In the genomic region with DNA sequence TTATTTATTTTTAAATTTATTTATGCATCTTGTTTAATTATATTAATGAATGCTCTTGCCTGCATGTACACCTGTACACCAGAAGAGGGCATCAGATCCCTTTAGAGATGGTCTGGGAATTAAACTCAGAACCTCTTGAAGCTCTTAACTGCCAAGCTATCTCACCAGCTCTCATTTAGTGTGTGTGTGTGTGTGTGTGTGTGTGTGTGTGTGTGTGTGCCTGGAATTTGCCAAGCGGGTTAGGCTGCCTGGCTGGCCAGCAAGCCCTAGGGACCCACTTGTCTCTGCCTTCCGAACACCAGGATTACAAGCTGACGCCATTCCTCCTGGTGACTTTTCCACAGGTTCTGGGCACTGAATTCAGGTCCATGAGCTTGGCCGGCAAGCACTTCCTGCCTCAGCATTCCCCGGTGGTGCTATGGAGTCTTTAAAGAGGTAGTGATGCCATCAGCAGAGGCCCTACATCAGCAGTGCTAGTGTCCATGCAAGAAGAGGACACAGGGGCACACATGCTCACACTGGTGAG, we compare ENCODE assay signal across 8 mouse cellular contexts. TPM values are rescaled to one million over a fixed set of nuclear protein-coding genes. Genes with fewer than 3 reads are reported as not detected.
DNase-seq lines count a peak whose midpoint lies in the region; ATAC-seq and TF ChIP-seq lines count a peak whose summit lies in the region.

No protein-coding gene starts in this region.

- peak; percentile 45; the same call in 1 of the 2 replicates for ATAC-seq in cerebellum, adult (ENCODE audit: insufficient number of reproducible peaks, low FRiP score, low TSS enrichment)

- H3K27ac ChIP-seq in cerebellum, adult 2 months (ENCODE audit: insufficient read depth, low read length): no peak overlapping the region
- peak overlapping the region; percentile 7; the same call in 1 of the 2 replicates for H3K27ac ChIP-seq in heart, embryonic 10.5 days
- no peak overlapping the region for H3K27ac ChIP-seq in midbrain, embryonic 10.5 days (replicated peaks)

- peak; percentile 38; the same call in 1 of the 2 replicates for TF ChIP-seq CTCF in cerebellum, adult 2 months (IDR thresholded peaks at IDR 0.05; ENCODE audit: borderline replicate concordance, insufficient read depth, low read depth, low read length)

- H3K36me3 ChIP-seq in heart, embryonic 10.5 days: no peaks in the 10 kb centered on the region
- H3K36me3 ChIP-seq in midbrain, embryonic 10.5 days: no peaks in the 10 kb centered on the region

- no peak overlapping the region for H3K4me3 ChIP-seq in cerebellum, adult 2 months (replicated peaks; ENCODE audit: insufficient read depth, low read depth, low read length)
- H3K4me3 ChIP-seq in heart, embryonic 10.5 days: peak overlapping the region; percentile 56
- H3K4me3 ChIP-seq in midbrain, embryonic 10.5 days: peak overlapping the region; percentile 56

- DNase-seq in cerebellum, postnatal 4 days (ENCODE audit: low spot score in 2 of 2): no peak
- DNase-seq in cerebellum, adult 2 months: peak; percentile 40 to 47
- peak; percentile 79 for DNase-seq in heart, embryonic 10.5 days (ENCODE audit: low spot score)
- peak; percentile 19 to 24 for DNase-seq in kidney, postnatal 36 days
- peak; percentile 35 for DNase-seq in midbrain, embryonic 10.5 days (ENCODE audit: low spot score)
- DNase-seq in urinary bladder, postnatal 36 days (ENCODE audit: low spot score in 2 of 2): no peak
- DNase-seq in right cerebral cortex, postnatal 25 days: no peak

- TF ChIP-seq POLR2A in cerebellum, adult 2 months (IDR thresholded peaks at IDR 0.05; ENCODE audit: borderline replicate concordance, insufficient read depth, low read length): no peak

- 27% methylated on average over 5 of the region's 5 CpGs for WGBS in cerebellum, adult 2 months
- 32% methylated on average over 5 of the region's 5 CpGs for whole genome bisulfite sequencing in heart, embryonic 10.5 days
- WGBS in midbrain, embryonic 10.5 days: 41% methylated on average over 5 of the region's 5 CpGs

- H3K9me3 ChIP-seq in heart, embryonic 10.5 days: no peaks in the 10 kb centered on the region
- H3K9me3 ChIP-seq in midbrain, embryonic 10.5 days (replicated peaks): peaks cover 8% of the 10 kb centered on the region; the same call in 1 of the 2 replicates

- H3K4me1 ChIP-seq in cerebellum, adult 2 months (ENCODE audit: control insufficient read depth, insufficient read depth, low read length): peaks cover 5% of the 10 kb centered on the region; the same call in 1 of the 2 replicates
- H3K4me1 ChIP-seq in heart, embryonic 10.5 days: peaks cover 4% of the 10 kb centered on the region; the same call in 1 of the 2 replicates
- H3K4me1 ChIP-seq in midbrain, embryonic 10.5 days: peaks cover 14% of the 10 kb centered on the region; the same call in 1 of the 2 replicates

- no peaks in the 10 kb centered on the region for H3K27me3 ChIP-seq in cerebellum, adult 2 months (ENCODE audit: control insufficient read depth, insufficient read depth, low read length)
- H3K27me3 ChIP-seq in heart, embryonic 10.5 days (ENCODE audit: insufficient read depth, poor library complexity, severe bottlenecking): no peaks in the 10 kb centered on the region
- H3K27me3 ChIP-seq in midbrain, embryonic 10.5 days (ENCODE audit: low read depth, poor library complexity, severe bottlenecking): no peaks in the 10 kb centered on the region

RNA-seq across cellular contexts. Expression of gene Idnk, which starts 8.4 kb away (rescaled TPM):
- 35.5 and 39.6 TPM in 2 replicates for polyA plus RNA-seq in cerebellum, adult 2 months (2012; rRNA removed)
- 35.0 and 36.5 TPM in 2 replicates for polyA plus RNA-seq in heart, embryonic 10.5 days (2016; fragmentation: Nextera tagmentation; extraction: Ambion mirVana)
- polyA plus RNA-seq in midbrain, embryonic 10.5 days (2016; fragmentation: Nextera tagmentation; extraction: Ambion mirVana): 56.1 and 62.9 TPM in 2 replicates

RNA-seq across cellular contexts. Expression of gene Hnrnpa0, which starts 20.7 kb away (rescaled TPM):
- 96.5 and 107 TPM in 2 replicates for polyA plus RNA-seq in cerebellum, adult 2 months (2012; rRNA removed)
- polyA plus RNA-seq in heart, embryonic 10.5 days (2016; fragmentation: Nextera tagmentation; extraction: Ambion mirVana): 14.0 and 16.6 TPM in 2 replicates
- 48.9 and 56.6 TPM in 2 replicates for polyA plus RNA-seq in midbrain, embryonic 10.5 days (2016; fragmentation: Nextera tagmentation; extraction: Ambion mirVana)

RNA-seq across cellular contexts. Expression of gene Klhl3, which starts 35.7 kb away (rescaled TPM):
- 16.1 and 18.4 TPM in 2 replicates for polyA plus RNA-seq in cerebellum, adult 2 months (2012; rRNA removed)
- polyA plus RNA-seq in heart, embryonic 10.5 days (2016; fragmentation: Nextera tagmentation; extraction: Ambion mirVana): 2.5 and 3.4 TPM in 2 replicates
- polyA plus RNA-seq in midbrain, embryonic 10.5 days (2016; fragmentation: Nextera tagmentation; extraction: Ambion mirVana): 2.1 and 2.9 TPM in 2 replicates

Comparison
In these comparisons a context has a peak if more than half of its experiments do, and no peak if none do; other contexts are left out.
1. DNase-seq: peak in cerebellum, adult 2 months (2 of 2), heart, embryonic 10.5 days (single experiment), kidney, postnatal 36 days (2 of 2) and midbrain, embryonic 10.5 days (single experiment); none in cerebellum, postnatal 4 days (0 of 2), urinary bladder, postnatal 36 days (0 of 2) and right cerebral cortex, postnatal 25 days (single experiment).